Mouse (Mus musculus) CH12.LX (cell line): Measurements from ENCODE around the gene Drg1.
"Not testable (repeated sequence)": the region's sequence is repeated elsewhere in the genome, so short reads cannot be mapped to it uniquely, and the experiment has no call there.

ENCODE experiments used
- CTCF ChIP-seq, 2 experiments: IDR thresholded peaks in 1 of 2; conservative IDR thresholded peaks in 1 of 2; 2 replicates each; pipeline ENCODE4 v1.5.1; 2011 to 2012; ENCODE audit warnings: low read depth in 2 of 2, low read length in 2 of 2, improper control_type of control experiment in 1 of 2, inconsistent platforms in 1 of 2, mild to moderate bottlenecking in 1 of 2, moderate library complexity in 1 of 2
- ETS1 ChIP-seq: conservative IDR thresholded peaks from 2 replicates; pipeline ENCODE4 v1.6.1; 2012; ENCODE audit warnings: low read depth, mild to moderate bottlenecking, inconsistent platforms, low read length, improper control_type of control experiment, moderate library complexity
- MAZ ChIP-seq: IDR thresholded peaks from 2 replicates; pipeline ENCODE4 v1.6.1; 2012; ENCODE audit warnings: low read depth, mild to moderate bottlenecking, inconsistent platforms, low read length, improper control_type of control experiment, moderate library complexity
- MXI1 ChIP-seq: IDR thresholded peaks from 2 replicates; pipeline ENCODE4 v1.6.1; 2011; ENCODE audit warnings: mild to moderate bottlenecking, low read depth, low read length, improper control_type of control experiment
- NELFE ChIP-seq: IDR thresholded peaks from 2 replicates; pipeline ENCODE4 v1.6.1; 2011; ENCODE audit warnings: low read depth, low read length, improper control_type of control experiment
- POLR2A ChIP-seq: IDR thresholded peaks from 2 replicates; pipeline ENCODE4 v1.6.1; 2011; ENCODE audit warnings: low read depth, mild to moderate bottlenecking, improper control_type of control experiment, low read length
- POLR2AphosphoS2 ChIP-seq: IDR thresholded peaks from 2 replicates; pipeline ENCODE4 v1.6.1; 2011; ENCODE audit warnings: low read depth, low read length, improper control_type of control experiment
- RCOR1 ChIP-seq: conservative IDR thresholded peaks from 2 replicates; pipeline ENCODE4 v1.6.1; 2012; ENCODE audit warnings: low read depth, mild to moderate bottlenecking, inconsistent platforms, low read length, improper control_type of control experiment
- SIN3A ChIP-seq: IDR thresholded peaks from 2 replicates; pipeline ENCODE4 v1.6.1; 2012; ENCODE audit warnings: low read length, improper control_type of control experiment, inconsistent platforms
- UBTF ChIP-seq: IDR thresholded peaks from 2 replicates; pipeline ENCODE4 v1.6.1; 2012; ENCODE audit warnings: low read depth, mild to moderate bottlenecking, inconsistent platforms, low read length, improper control_type of control experiment, moderate library complexity
- USF2 ChIP-seq: conservative IDR thresholded peaks from 2 replicates; pipeline ENCODE4 v1.6.1; 2011; ENCODE audit warnings: low read depth, low read length, improper control_type of control experiment
- ZMIZ1 ChIP-seq: IDR thresholded peaks from 2 replicates; pipeline ENCODE4 v1.6.1; 2012; ENCODE audit warnings: low read depth, mild to moderate bottlenecking, inconsistent platforms, low read length, improper control_type of control experiment

DNA sequence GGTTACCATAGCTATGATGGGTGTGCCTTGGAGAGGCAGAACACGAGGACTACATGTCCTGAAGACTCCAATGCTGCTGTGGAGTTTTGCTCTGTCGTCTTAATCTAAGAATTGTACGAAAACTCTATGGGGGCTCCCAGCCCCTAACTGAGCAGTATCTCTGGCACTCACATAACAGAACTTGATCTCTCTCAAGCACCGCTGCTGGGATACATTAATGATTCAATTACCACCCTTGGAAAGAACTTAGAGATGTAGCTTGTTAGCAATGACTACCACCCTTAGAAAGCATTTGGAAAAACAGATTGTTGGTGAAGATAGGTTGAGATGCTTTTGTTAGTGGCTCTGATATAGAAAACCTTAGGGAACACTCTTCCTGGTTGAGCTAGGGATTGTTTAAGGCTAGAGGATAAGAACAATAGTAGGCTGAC lies 98.6 kb downstream of the Drg1 start:
- not testable (repeated sequence) for TF ChIP-seq ZMIZ1; POLR2A; CTCF (conservative IDR thresholded peaks at IDR 0.05 in 1 of 2, IDR thresholded peaks at IDR 0.05 in 1 of 2; ENCODE audit: low read depth in 2 of 2, low read length in 2 of 2); MXI1; MAZ; USF2; POLR2AphosphoS2; RCOR1; ETS1; UBTF; SIN3A
- TF ChIP-seq NELFE: 0 out of 2 replicates have a peak, but pooled peaks have one; percentile 14
